Mouse (Mus musculus) erythroblast, embryonic 14.5 days (primary cell): ENCODE results near the gene Serf2.

Experiments
- GATA1 ChIP-seq: IDR thresholded peaks from 2 replicates; pipeline ENCODE4 v1.6.1; 2012; ENCODE audit warnings: low read length, inconsistent platforms, mixed read lengths
- TAL1 ChIP-seq: IDR thresholded peaks from 3 replicates; pipeline ENCODE4 v1.6.1; 2012; ENCODE audit warnings: low read length, inconsistent platforms, mixed read lengths

DNA sequence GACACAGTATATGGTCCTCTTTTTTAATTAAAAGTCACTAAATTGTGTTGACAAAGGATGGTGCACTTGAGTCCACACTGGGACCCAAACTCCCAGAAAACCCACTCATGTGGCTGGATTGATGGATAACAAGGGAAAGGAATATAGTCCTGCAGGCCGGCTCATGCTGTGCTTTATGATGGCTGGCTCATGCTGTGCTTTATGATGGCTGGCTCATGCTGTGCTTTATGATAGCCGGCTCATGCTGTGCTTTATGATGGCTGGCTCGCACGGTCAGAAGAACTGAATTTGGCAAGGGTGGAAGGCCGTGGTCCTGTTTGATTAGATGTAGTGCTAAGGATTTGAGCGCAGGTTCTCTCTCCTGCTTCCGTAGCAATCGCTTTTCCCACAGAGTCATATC is 34.6 kb downstream of the Serf2 start:
- no peak for TF ChIP-seq GATA1
- TF ChIP-seq TAL1: no peak
